Mouse (Mus musculus): ENCODE results near the gene Tbc1d22a. TPM values are rescaled to one million over a fixed set of nuclear protein-coding genes. Genes with fewer than 3 reads are reported as not detected.
A peak's percentile ranks its signal among the peaks of the same experiment; 100 is the strongest.

Gene Tbc1d22a
- total RNA-seq, 1 experiment, result 19.2 TPM

GRCm38 (mm10) chr15:86183484-86183883, 30.8 kb upstream of the Tbc1d22a start:
- in situ Hi-C loops (cut with MboI; ENCODE audit: low sequenced_read_pairs in 2 of 2, unreplicated experiment in 2 of 2), result no loop called here
- no peak for DNase-seq (ENCODE audit: low read depth, low spot score)
- no peaks in the 10 kb centered on the region for H3K36me3 ChIP-seq (ENCODE audit: control insufficient read depth, insufficient read depth, low read length, poor library complexity, severe bottlenecking)
- no peak overlapping the region for H3K27ac ChIP-seq (ENCODE audit: insufficient read depth, low read depth, low read length, poor library complexity, severe bottlenecking)
- H3K9ac ChIP-seq (ENCODE audit: insufficient read depth, low read depth, low read length, poor library complexity, severe bottlenecking), result no peak overlapping the region
- H3K4me3 ChIP-seq (ENCODE audit: insufficient read depth in 1 of 2, low read depth in 1 of 2, low read length in 2 of 2, poor library complexity in 1 of 2, severe bottlenecking in 1 of 2), result no peak overlapping the region
- TF ChIP-seq CHD2 (IDR thresholded peaks at IDR 0.05; ENCODE audit: low read depth, low read length) (no peak), ZNF384 (IDR thresholded peaks at IDR 0.05; ENCODE audit: low read depth, low read length) (no peak), HCFC1 (IDR thresholded peaks at IDR 0.05; ENCODE audit: borderline replicate concordance, insufficient read depth, low read length) (no peak), ZC3H11A (IDR thresholded peaks at IDR 0.05; ENCODE audit: borderline replicate concordance, low read depth, low read length) (no peak), MAFK (IDR thresholded peaks at IDR 0.05; ENCODE audit: insufficient read depth, low read depth, low read length) (no peak)
- H3K9me3 ChIP-seq (ENCODE audit: control insufficient read depth, insufficient read depth, low read depth, low read length), result no peaks in the 10 kb centered on the region
- H3K4me1 ChIP-seq (ENCODE audit: control insufficient read depth in 2 of 2, insufficient read depth in 2 of 2, low read length in 2 of 2, poor library complexity in 1 of 2), result peaks cover 0 to 18% of the 10 kb centered on the region in 2 experiments; a peak in 2 of 4 replicates

GRCm38 (mm10) chr15:86184071-86184470, 30.2 kb upstream of the Tbc1d22a start:
- Histone ChIP-seq H3K4me3 (ENCODE audit: insufficient read depth in 1 of 2, low read depth in 1 of 2, low read length in 2 of 2, poor library complexity in 1 of 2, severe bottlenecking in 1 of 2) (no peak overlapping the region), H3K9me3 (ENCODE audit: control insufficient read depth, insufficient read depth, low read depth, low read length) (no peaks in the 10 kb centered on the region), H3K4me1 (ENCODE audit: control insufficient read depth in 2 of 2, insufficient read depth in 2 of 2, low read length in 2 of 2, poor library complexity in 1 of 2) (peaks cover 0 to 18% of the 10 kb centered on the region in 2 experiments; a peak in 2 of 4 replicates), H3K9ac (ENCODE audit: insufficient read depth, low read depth, low read length, poor library complexity, severe bottlenecking) (no peak overlapping the region), H3K36me3 (ENCODE audit: control insufficient read depth, insufficient read depth, low read length, poor library complexity, severe bottlenecking) (no peaks in the 10 kb centered on the region), H3K27ac (ENCODE audit: insufficient read depth, low read depth, low read length, poor library complexity, severe bottlenecking) (no peak overlapping the region)
- in situ Hi-C loops (cut with MboI; ENCODE audit: low sequenced_read_pairs in 2 of 2, unreplicated experiment in 2 of 2), result no loop called here
- DNase-seq (ENCODE audit: low read depth, low spot score), result no peak
- no peak for TF ChIP-seq ZNF384 (IDR thresholded peaks at IDR 0.05; ENCODE audit: low read depth, low read length)
- no peak for TF ChIP-seq ZC3H11A (IDR thresholded peaks at IDR 0.05; ENCODE audit: borderline replicate concordance, low read depth, low read length)
- TF ChIP-seq CHD2 (IDR thresholded peaks at IDR 0.05; ENCODE audit: low read depth, low read length), result no peak
- TF ChIP-seq MAFK (IDR thresholded peaks at IDR 0.05; ENCODE audit: insufficient read depth, low read depth, low read length), result no peak
- no peak for TF ChIP-seq HCFC1 (IDR thresholded peaks at IDR 0.05; ENCODE audit: borderline replicate concordance, insufficient read depth, low read length)

DNA sequence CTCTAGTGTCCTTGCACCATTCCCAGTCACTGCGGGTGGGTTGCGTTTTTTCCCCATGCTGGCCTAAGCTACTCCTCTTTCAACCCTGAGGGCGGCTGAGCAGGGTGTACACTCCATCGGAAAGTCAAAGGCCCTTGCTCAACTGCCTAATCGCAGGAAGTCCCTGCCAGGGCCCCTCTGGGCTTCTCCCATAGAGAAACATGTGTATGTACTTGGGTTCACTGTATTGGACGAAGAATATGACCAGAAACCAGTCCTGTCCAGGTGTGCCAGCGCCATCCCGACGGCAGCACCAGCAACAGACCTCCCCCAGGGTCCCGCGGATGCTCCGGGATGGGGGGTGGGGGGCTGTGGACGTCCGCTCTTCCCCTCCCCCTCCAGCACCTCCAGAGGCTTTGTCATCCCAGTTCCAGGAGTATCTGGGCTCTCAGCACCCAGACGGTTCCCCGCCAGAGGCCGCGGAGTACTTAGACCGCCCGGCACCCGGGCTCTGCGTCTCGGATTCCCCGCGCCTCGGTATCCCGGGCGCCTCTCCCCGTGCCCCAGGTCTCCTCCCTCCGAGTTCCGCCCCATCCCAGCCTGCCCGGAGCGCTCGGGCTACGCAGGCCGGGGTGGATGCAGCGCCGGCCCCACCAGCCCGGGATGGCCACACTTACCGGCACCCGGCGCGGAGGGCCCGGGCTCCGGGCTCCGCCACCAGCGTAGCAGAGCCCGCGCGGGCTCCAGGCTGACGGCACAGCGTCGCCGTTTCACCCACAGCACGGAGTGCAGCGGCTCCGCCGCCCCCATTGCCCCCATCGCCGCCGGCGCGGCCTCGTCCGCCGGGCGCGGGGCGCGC, 29.2 kb upstream of the Tbc1d22a start:
- Histone ChIP-seq H3K4me3 (ENCODE audit: insufficient read depth in 1 of 2, low read depth in 1 of 2, low read length in 2 of 2, poor library complexity in 1 of 2, severe bottlenecking in 1 of 2) (peak overlapping the region; percentile 78 to 92), H3K36me3 (ENCODE audit: control insufficient read depth, insufficient read depth, low read length, poor library complexity, severe bottlenecking) (no peaks in the 10 kb centered on the region), H3K9ac (ENCODE audit: insufficient read depth, low read depth, low read length, poor library complexity, severe bottlenecking) (peak overlapping the region; percentile 75), H3K4me1 (ENCODE audit: control insufficient read depth in 2 of 2, insufficient read depth in 2 of 2, low read length in 2 of 2, poor library complexity in 1 of 2) (peaks cover 0 to 18% of the 10 kb centered on the region in 2 experiments; a peak in 2 of 4 replicates), H3K9me3 (ENCODE audit: control insufficient read depth, insufficient read depth, low read depth, low read length) (no peaks in the 10 kb centered on the region), H3K27ac (ENCODE audit: insufficient read depth, low read depth, low read length, poor library complexity, severe bottlenecking) (no peak overlapping the region; the same call in 1 of the 2 replicates)
- TF ChIP-seq MAFK (IDR thresholded peaks at IDR 0.05; ENCODE audit: insufficient read depth, low read depth, low read length), result no peak
- TF ChIP-seq CHD2 (IDR thresholded peaks at IDR 0.05; ENCODE audit: low read depth, low read length), result no peak
- no peak for TF ChIP-seq ZC3H11A (IDR thresholded peaks at IDR 0.05; ENCODE audit: borderline replicate concordance, low read depth, low read length)
- no peak for TF ChIP-seq HCFC1 (IDR thresholded peaks at IDR 0.05; ENCODE audit: borderline replicate concordance, insufficient read depth, low read length)
- TF ChIP-seq ZNF384 (IDR thresholded peaks at IDR 0.05; ENCODE audit: low read depth, low read length), result no peak
- no peak for DNase-seq (ENCODE audit: low read depth, low spot score)
- in situ Hi-C loops (cut with MboI; ENCODE audit: low sequenced_read_pairs in 2 of 2, unreplicated experiment in 2 of 2), result no loop called here

DNA sequence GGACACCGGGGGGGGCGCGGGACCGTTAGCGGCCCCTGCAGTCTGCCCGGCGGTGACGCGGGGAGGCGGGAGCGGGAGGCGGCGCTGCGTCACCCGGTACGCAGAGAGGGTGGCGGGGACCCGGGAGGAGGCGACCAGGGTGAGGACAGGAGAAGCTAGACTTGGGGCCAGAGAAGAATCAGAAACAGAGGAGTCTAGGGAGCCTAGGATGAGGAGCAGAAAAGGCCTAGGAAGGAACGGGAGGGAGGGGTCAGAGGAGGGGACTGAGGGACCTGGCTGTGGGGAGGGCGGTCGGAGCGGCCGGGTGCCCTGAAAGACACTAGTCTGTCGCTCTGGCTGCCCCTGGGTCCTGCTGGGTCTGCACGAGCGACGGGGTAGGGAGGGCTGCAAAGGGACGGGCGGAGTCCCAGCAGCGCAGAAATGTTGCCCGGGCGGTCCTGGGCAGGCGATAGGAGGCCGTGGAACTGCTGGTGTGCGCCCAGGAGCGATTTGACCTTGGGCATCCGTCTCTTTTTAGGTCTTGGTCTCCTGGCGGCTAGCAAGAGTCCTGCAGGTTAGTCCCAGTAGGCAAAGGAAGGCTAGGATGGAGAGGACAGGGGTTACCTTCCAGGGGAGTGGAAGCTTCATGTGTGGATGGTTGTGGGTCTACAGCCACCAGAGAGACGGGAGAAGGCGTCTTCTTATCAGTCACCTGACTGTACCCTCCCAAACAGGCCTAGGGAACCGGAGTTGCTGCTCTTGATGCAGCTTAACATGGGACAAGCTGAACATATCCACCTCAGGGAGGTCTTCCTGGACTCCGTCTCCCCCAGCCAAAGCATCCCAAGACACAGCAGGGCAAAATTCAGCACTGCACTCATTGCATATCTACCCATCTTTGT, 28.3 kb upstream of the Tbc1d22a start, which contains the start of gene Cerk:
Gene Cerk (minus strand): TSS at position 453 of the 881 bp plus-strand sequence.
- in situ Hi-C loops (cut with MboI; ENCODE audit: low sequenced_read_pairs in 2 of 2, unreplicated experiment in 2 of 2), result no loop called here
- Histone ChIP-seq H3K9ac (ENCODE audit: insufficient read depth, low read depth, low read length, poor library complexity, severe bottlenecking) (peak within 1 kb of the TSS; percentile 75), H3K4me3 (ENCODE audit: insufficient read depth in 1 of 2, low read depth in 1 of 2, low read length in 2 of 2, poor library complexity in 1 of 2, severe bottlenecking in 1 of 2) (peak within 1 kb of the TSS; percentile 78 to 92), H3K27ac (ENCODE audit: insufficient read depth, low read depth, low read length, poor library complexity, severe bottlenecking) (no peak within 1 kb of the TSS; the same call in 1 of the 2 replicates), H3K4me1 (ENCODE audit: control insufficient read depth in 2 of 2, insufficient read depth in 2 of 2, low read length in 2 of 2, poor library complexity in 1 of 2) (peaks cover 0 to 18% of the 10 kb centered on the region in 2 experiments; a peak in 2 of 4 replicates), H3K36me3 (ENCODE audit: control insufficient read depth, insufficient read depth, low read length, poor library complexity, severe bottlenecking) (no peaks in the 10 kb centered on the region), H3K9me3 (ENCODE audit: control insufficient read depth, insufficient read depth, low read depth, low read length) (no peaks in the 10 kb centered on the region)
- DNase-seq (ENCODE audit: low read depth, low spot score), result no peak
- TF ChIP-seq ZC3H11A (IDR thresholded peaks at IDR 0.05; ENCODE audit: borderline replicate concordance, low read depth, low read length) (no peak), MAFK (IDR thresholded peaks at IDR 0.05; ENCODE audit: insufficient read depth, low read depth, low read length) (no peak), CHD2 (IDR thresholded peaks at IDR 0.05; ENCODE audit: low read depth, low read length) (no peak), ZNF384 (IDR thresholded peaks at IDR 0.05; ENCODE audit: low read depth, low read length) (no peak), HCFC1 (IDR thresholded peaks at IDR 0.05; ENCODE audit: borderline replicate concordance, insufficient read depth, low read length) (no peak)

Data from ES-E14 (cell line).